Mouse (Mus musculus) bone marrow macrophage, adult 2 months (primary cell): Measurements from ENCODE around the gene Crybb3.

Source experiments
- CTCF ChIP-seq: IDR thresholded peaks from 2 replicates; pipeline ENCODE4 v1.5.1; 2012; ENCODE audit warnings: low read depth, mild to moderate bottlenecking, low read length, moderate library complexity
- POLR2A ChIP-seq: IDR thresholded peaks from 2 replicates; pipeline ENCODE4 v1.6.1; 2012; ENCODE audit warnings: mild to moderate bottlenecking, low read depth, low read length, borderline replicate concordance

- TF ChIP-seq POLR2A (no peak), CTCF (no peak)
Observed at GRCm38 (mm10) chr5:113110929-113111328, 29.5 kb upstream of the Crybb3 start.
